Mouse (Mus musculus): ENCODE measurements at regions not wholly inside any gene's neighbourhood (a gene's known extent, or its start where the extent isn't known, plus 50 kb on each side); places are given as distances from the start of the nearest gene placed in this dataset.

DNA sequence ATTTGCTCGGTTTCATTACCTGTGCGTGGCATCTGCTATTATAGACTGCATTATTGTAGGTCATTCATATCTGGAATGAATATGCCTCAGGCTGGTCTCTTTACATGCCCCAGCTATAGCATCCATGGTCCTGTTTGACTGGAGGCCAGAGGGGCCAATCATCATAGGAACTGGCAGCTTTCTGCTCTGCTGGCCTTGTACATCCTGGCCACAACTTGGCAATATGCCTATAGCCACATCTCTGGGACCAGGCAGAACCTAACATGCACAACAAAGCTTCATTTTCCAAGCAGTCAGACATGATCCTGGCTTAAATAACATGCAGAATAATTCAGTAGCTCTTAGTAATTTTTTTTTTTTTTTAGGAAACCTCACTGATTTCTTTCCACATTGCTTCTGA lies 227.6 kb upstream of the B3gat1 start:
- TF ChIP-seq CTCF (IDR thresholded peaks at IDR 0.05; ENCODE audit: extremely low read depth, insufficient read depth, low read length) (no peak), POLR2A (IDR thresholded peaks at IDR 0.05; ENCODE audit: extremely low read depth, insufficient read depth, low read length) (no peak)

All from cortical plate, adult 2 months (tissue).